Mouse (Mus musculus) kidney, embryonic 15.5 days (tissue): ENCODE measurements around the gene Asb13. TPM values are rescaled to one million over a fixed set of nuclear protein-coding genes. Genes with fewer than 3 reads are reported as not detected.
A peak's percentile ranks its signal among the peaks of the same experiment; 100 is the strongest.

Source experiments
- ATAC-seq: fragments of 200-750 bp; cut with Nextera tagmentation; replicated peaks from 2 replicates; pipeline ENCODE4 v1.8.0; 2017; ENCODE audit warnings: moderate TSS enrichment; ENCODE audit not compliant: low FRiP score
- H3K27ac ChIP-seq: fragments of 300-500 bp; sonication (generic); 2 replicates; pipeline ENCODE4 v1.5.1; 2015; ENCODE audit warnings: mild to moderate bottlenecking, inconsistent platforms
- H3K27me3 ChIP-seq: fragments of 300-500 bp; sonication (generic); 2 replicates; pipeline ENCODE4 v1.6.1; 2015; ENCODE audit warnings: inconsistent platforms
- H3K36me3 ChIP-seq: fragments of 300-500 bp; sonication (generic); 2 replicates; pipeline ENCODE4 v1.6.1; 2015; ENCODE audit warnings: inconsistent platforms
- H3K4me1 ChIP-seq: fragments of 300-500 bp; sonication (generic); 2 replicates; pipeline ENCODE4 v1.6.1; 2015; ENCODE audit warnings: inconsistent platforms
- H3K4me2 ChIP-seq: fragments of 300-500 bp; sonication (generic); 2 replicates; pipeline ENCODE4 v1.6.1; 2015; ENCODE audit warnings: moderate library complexity, mild to moderate bottlenecking, inconsistent platforms
- H3K4me3 ChIP-seq: fragments of 300-500 bp; sonication (generic); replicated peaks from 2 replicates; pipeline ENCODE4 v1.5.1; 2015; ENCODE audit warnings: mild to moderate bottlenecking, inconsistent platforms
- H3K9ac ChIP-seq: fragments of 300-500 bp; sonication (generic); 2 replicates; pipeline ENCODE4 v1.6.1; 2015; ENCODE audit warnings: mild to moderate bottlenecking, inconsistent platforms
- H3K9me3 ChIP-seq: fragments of 300-500 bp; sonication (generic); replicated peaks from 2 replicates; pipeline ENCODE4 v1.6.1; 2016; ENCODE audit warnings: inconsistent platforms
- WGBS: fragments of 180-500 bp; shearing (Covaris S2); methylation state at CpG from one replicate; pipeline ENCODE4 v1.1.7; 2015; ENCODE audit warnings: mixed read lengths; 5-methylcytosine and 5-hydroxymethylcytosine counted together
- polyA plus RNA-seq: library from polyadenylated mRNA; unstranded; fragments of >200 nt; fragmentation: Nextera tagmentation; extraction: Ambion mirVana; gene quantifications from 2 replicates; pipeline ENCODE4 v1.2.1, GENCODE M21; 2015

Gene Asb13
- 14.4 and 15.0 TPM in 2 replicates for polyA plus RNA-seq

- H3K4me1 ChIP-seq: peaks cover 9% of the 10 kb centered on the region; the same call in 1 of the 2 replicates
Measured at GRCm38 (mm10) chr13:3633895-3634811, at the start of gene Asb13. Gene Asb13, plus strand, starts transcription at chr13:3634032.

GRCm38 (mm10) chr13:3590789-3591188 lies 43.0 kb upstream of the Asb13 start:
- ATAC-seq: no peak
- WGBS: 86% methylated on average over 3 of the region's 3 CpGs
- Histone ChIP-seq H3K27me3 (no peaks in the 10 kb centered on the region), H3K4me1 (no peaks in the 10 kb centered on the region), H3K36me3 (peaks cover 65% of the 10 kb centered on the region), H3K4me2 (no peak overlapping the region), H3K9ac (no peak overlapping the region), H3K4me3 (no peak overlapping the region), H3K27ac (no peak overlapping the region), H3K9me3 (no peaks in the 10 kb centered on the region)

More at GRCm38 (mm10) chr13:3633895-3634811, at the start of gene Asb13:
- ATAC-seq: peak; percentile 97
- peak within 1 kb of the TSS; percentile 78 for H3K4me3 ChIP-seq
- H3K27me3 ChIP-seq: 0 out of 2 replicates have a peak, but pooled peaks cover 2% of the 10 kb centered on the region
- under 1% methylated on average over 47 of the region's 47 CpGs for WGBS
- peak within 1 kb of the TSS; percentile 80 for H3K4me2 ChIP-seq
- H3K27ac ChIP-seq: peak within 1 kb of the TSS; percentile 42
- H3K9ac ChIP-seq: peak within 1 kb of the TSS; percentile 71
- H3K36me3 ChIP-seq: no peaks in the 10 kb centered on the region
- H3K9me3 ChIP-seq: no peaks in the 10 kb centered on the region

DNA sequence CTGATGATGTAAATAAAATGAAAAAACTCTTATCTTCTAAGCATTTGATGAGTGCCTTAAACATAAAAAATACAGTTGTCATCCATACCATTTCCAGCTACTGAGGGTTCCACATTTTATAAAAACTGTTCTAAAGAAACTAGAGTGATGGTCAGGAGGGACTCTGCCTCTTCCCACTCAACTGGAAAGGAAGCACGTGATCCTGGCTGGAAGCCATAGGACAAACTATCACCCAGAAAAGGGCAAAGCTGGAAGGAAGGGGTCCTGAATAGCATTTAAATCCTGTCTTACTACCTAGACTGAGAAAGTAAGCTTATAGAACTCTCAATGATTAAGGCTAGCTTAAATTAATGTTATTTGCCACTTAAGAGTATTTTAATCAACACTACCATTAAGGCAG lies 39.5 kb upstream of the Asb13 start:
- no peak overlapping the region for H3K27ac ChIP-seq
- 89% methylated on average over 1 of the region's 1 CpGs for WGBS
- no peaks in the 10 kb centered on the region for H3K27me3 ChIP-seq
- peaks cover 69% of the 10 kb centered on the region for H3K36me3 ChIP-seq
- no peak for ATAC-seq
- no peaks in the 10 kb centered on the region for H3K9me3 ChIP-seq
- no peak overlapping the region for H3K9ac ChIP-seq
- H3K4me2 ChIP-seq: no peak overlapping the region
- H3K4me3 ChIP-seq: no peak overlapping the region
- H3K4me1 ChIP-seq: no peaks in the 10 kb centered on the region

GRCm38 (mm10) chr13:3596232-3596631 lies 37.6 kb upstream of the Asb13 start:
- Histone ChIP-seq H3K9ac (no peak overlapping the region), H3K4me2 (no peak overlapping the region), H3K36me3 (peaks cover 60% of the 10 kb centered on the region), H3K4me1 (no peaks in the 10 kb centered on the region), H3K9me3 (no peaks in the 10 kb centered on the region), H3K4me3 (no peak overlapping the region), H3K27ac (no peak overlapping the region), H3K27me3 (no peaks in the 10 kb centered on the region)
- ATAC-seq: no peak
- 93% methylated on average over 6 of the region's 6 CpGs for WGBS

GRCm38 (mm10) chr13:3609780-3610117 lies 24.1 kb upstream of the Asb13 start:
- no peaks in the 10 kb centered on the region for H3K4me1 ChIP-seq
- WGBS: 19% methylated on average over 8 of the region's 8 CpGs
- peak overlapping the region; percentile 81 for H3K9ac ChIP-seq
- peak overlapping the region; percentile 75 for H3K4me2 ChIP-seq
- peak overlapping the region; percentile 95; the same call in 1 of the 2 replicates for H3K27ac ChIP-seq
- 0 out of 2 replicates have a peak, but pooled peaks cover 3% of the 10 kb centered on the region for H3K9me3 ChIP-seq
- H3K27me3 ChIP-seq: no peaks in the 10 kb centered on the region
- H3K36me3 ChIP-seq: no peaks in the 10 kb centered on the region
- ATAC-seq: no peak
- H3K4me3 ChIP-seq: peak overlapping the region; percentile 97

DNA sequence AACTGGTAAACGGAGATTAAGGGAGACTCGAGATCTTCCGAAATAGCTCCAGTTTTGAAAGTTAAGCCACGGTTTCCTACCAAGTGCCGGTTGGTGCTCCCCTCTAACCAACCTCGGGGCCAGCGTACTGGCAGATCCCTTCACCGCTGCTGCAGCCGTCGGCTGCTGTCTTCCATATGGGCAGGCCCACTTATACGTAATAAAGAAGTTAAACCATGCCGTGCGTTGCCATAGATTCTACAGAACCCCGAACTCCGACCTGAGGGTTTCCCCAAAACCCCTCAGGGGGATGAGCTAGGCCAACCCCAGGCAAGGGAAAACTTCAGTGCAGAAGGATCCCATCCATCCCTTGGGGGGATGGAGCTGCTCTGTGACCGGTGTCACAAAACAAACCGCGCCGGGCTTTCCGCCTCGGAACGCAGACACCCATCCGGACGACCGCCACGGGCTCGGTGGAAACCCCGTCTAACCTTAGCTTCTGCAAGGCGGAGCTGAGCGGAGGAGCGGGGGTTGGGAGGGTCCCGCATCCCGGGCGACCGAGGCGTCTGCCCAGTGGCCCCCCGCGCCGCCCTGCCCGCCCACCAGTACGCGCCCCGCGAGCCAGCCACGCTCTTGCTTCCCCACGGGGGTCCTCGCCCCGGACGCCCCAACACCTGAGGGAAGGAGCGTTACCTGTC lies 23.6 kb upstream of the Asb13 start:
- no peaks in the 10 kb centered on the region for H3K4me1 ChIP-seq
- peak overlapping the region; percentile 97 for H3K4me3 ChIP-seq
- H3K9ac ChIP-seq: peak overlapping the region; percentile 81
- H3K9me3 ChIP-seq: 0 out of 2 replicates have a peak, but pooled peaks cover 3% of the 10 kb centered on the region
- H3K27me3 ChIP-seq: no peaks in the 10 kb centered on the region
- peak overlapping the region; percentile 95 for H3K27ac ChIP-seq
- no peaks in the 10 kb centered on the region for H3K36me3 ChIP-seq
- ATAC-seq: peak; percentile 63
- WGBS: under 1% methylated on average over 40 of the region's 50 CpGs
- peak overlapping the region; percentile 75 for H3K4me2 ChIP-seq

GRCm38 (mm10) chr13:3610795-3611438 lies 22.9 kb upstream of the Asb13 start, which contains the start of gene Fam208b:
Gene Fam208b, minus strand, starts transcription at chr13:3611108.
- Histone ChIP-seq H3K9me3 (0 out of 2 replicates have a peak, but pooled peaks cover 3% of the 10 kb centered on the region), H3K27ac (peak within 1 kb of the TSS; percentile 95), H3K27me3 (no peaks in the 10 kb centered on the region), H3K9ac (peak within 1 kb of the TSS; percentile 81), H3K4me1 (no peaks in the 10 kb centered on the region), H3K4me3 (peak within 1 kb of the TSS; percentile 97), H3K4me2 (peak within 1 kb of the TSS; percentile 75), H3K36me3 (no peaks in the 10 kb centered on the region)
- WGBS: 1% methylated on average over 58 of the region's 58 CpGs
- ATAC-seq: peak; percentile 99

GRCm38 (mm10) chr13:3627139-3627538 lies 6.7 kb upstream of the Asb13 start:
- Histone ChIP-seq H3K9me3 (no peaks in the 10 kb centered on the region), H3K36me3 (no peaks in the 10 kb centered on the region), H3K4me2 (no peak overlapping the region), H3K9ac (no peak overlapping the region), H3K27ac (no peak overlapping the region), H3K4me1 (no peaks in the 10 kb centered on the region), H3K4me3 (no peak overlapping the region), H3K27me3 (no peaks in the 10 kb centered on the region)
- WGBS: 67% methylated on average over 3 of the region's 3 CpGs
- no peak for ATAC-seq

DNA sequence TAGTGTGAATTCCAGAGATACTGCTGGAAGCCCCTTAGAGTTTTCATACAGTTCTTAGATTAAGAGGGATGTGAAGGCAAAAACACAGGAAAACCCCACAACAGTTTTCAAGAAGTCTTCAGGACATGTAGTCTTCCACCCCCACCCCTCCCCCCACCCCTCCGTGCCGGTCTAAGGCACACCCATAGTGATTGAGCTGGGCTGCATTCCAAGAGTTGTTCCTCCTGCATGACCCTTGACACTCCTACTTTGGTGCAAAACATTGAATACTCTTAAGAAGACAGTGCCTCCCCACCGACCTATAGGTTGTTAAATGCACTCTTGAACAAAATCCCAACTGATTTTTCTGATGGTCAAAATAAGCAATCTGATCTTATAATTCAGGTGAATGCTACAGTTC lies 5.7 kb upstream of the Asb13 start:
- Histone ChIP-seq H3K4me1 (no peaks in the 10 kb centered on the region), H3K9me3 (no peaks in the 10 kb centered on the region), H3K36me3 (no peaks in the 10 kb centered on the region), H3K4me2 (no peak overlapping the region), H3K9ac (no peak overlapping the region), H3K27ac (no peak overlapping the region), H3K27me3 (0 out of 2 replicates have a peak, but pooled peaks cover 1% of the 10 kb centered on the region), H3K4me3 (no peak overlapping the region)
- no peak for ATAC-seq
- 11% methylated on average over 3 of the region's 3 CpGs for WGBS

DNA sequence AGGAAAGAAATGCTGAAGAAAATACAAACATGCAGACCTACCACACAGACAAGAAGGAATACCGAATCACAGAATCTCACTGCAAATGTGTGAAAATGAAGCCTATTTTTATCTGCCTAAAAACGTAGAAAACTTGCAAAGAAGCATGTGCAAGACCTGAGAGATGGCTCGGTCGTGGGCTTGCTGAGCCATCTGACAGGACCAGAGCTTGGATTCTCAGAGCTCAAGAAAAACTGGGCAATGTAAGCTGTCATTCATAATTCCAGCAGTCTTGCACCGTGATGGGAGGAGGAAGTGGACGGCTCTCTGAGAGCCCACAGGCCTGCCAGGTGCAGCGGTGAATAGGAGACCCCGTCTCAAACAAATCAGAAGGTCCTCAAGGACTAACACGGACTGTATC lies 1.3 kb upstream of the Asb13 start:
- H3K27me3 ChIP-seq: 0 out of 2 replicates have a peak, but pooled peaks cover 2% of the 10 kb centered on the region
- 87% methylated on average over 9 of the region's 9 CpGs for WGBS
- H3K9me3 ChIP-seq: no peaks in the 10 kb centered on the region
- H3K4me3 ChIP-seq: no peak overlapping the region
- H3K4me1 ChIP-seq: peaks cover 9% of the 10 kb centered on the region; the same call in 1 of the 2 replicates
- H3K27ac ChIP-seq: no peak overlapping the region
- no peak overlapping the region for H3K4me2 ChIP-seq
- H3K9ac ChIP-seq: no peak overlapping the region
- no peaks in the 10 kb centered on the region for H3K36me3 ChIP-seq
- no peak for ATAC-seq

GRCm38 (mm10) chr13:3633131-3633530 lies 701 bp upstream of the Asb13 start:
- peak overlapping the region; percentile 80; the same call in 1 of the 2 replicates for H3K4me2 ChIP-seq
- H3K27me3 ChIP-seq: 0 out of 2 replicates have a peak, but pooled peaks cover 2% of the 10 kb centered on the region
- peaks cover 9% of the 10 kb centered on the region; the same call in 1 of the 2 replicates for H3K4me1 ChIP-seq
- H3K36me3 ChIP-seq: no peaks in the 10 kb centered on the region
- ATAC-seq: no peak
- no peak overlapping the region for H3K4me3 ChIP-seq
- no peak overlapping the region for H3K9ac ChIP-seq
- 40% methylated on average over 6 of the region's 6 CpGs for WGBS
- no peaks in the 10 kb centered on the region for H3K9me3 ChIP-seq
- H3K27ac ChIP-seq: no peak overlapping the region
